Mouse (Mus musculus) lung, embryonic 14.5 days (tissue): ENCODE data around the gene Ccna1. TPM values are rescaled to one million over a fixed set of nuclear protein-coding genes. Genes with fewer than 3 reads are reported as not detected.

Experiments
- ATAC-seq: fragments of 200-750 bp; cut with Nextera tagmentation; 2 replicates; pipeline ENCODE4 v1.8.0; 2017; ENCODE audit warnings: mild to moderate bottlenecking, moderate TSS enrichment, moderate library complexity; ENCODE audit not compliant: insufficient read depth
- DNase-seq: peaks from one replicate; pipeline ENCODE4 v3.0.0-alpha.2; 2015
- H3K27ac ChIP-seq: fragments of 300-500 bp; sonication (generic); 2 replicates; pipeline ENCODE4 v1.5.1; 2014; ENCODE audit warnings: low read depth, mild to moderate bottlenecking, moderate library complexity
- H3K27me3 ChIP-seq: fragments of 300-500 bp; sonication (generic); 2 replicates; pipeline ENCODE4 v1.6.1; 2014; ENCODE audit warnings: low read length, control low read depth; ENCODE audit not compliant: insufficient read depth
- H3K36me3 ChIP-seq: fragments of 300-500 bp; sonication (generic); 2 replicates; pipeline ENCODE4 v1.6.1; 2014; ENCODE audit warnings: control low read depth; ENCODE audit not compliant: insufficient read depth
- H3K4me1 ChIP-seq: fragments of 300-500 bp; sonication (generic); 2 replicates; pipeline ENCODE4 v1.6.1; 2014; ENCODE audit warnings: antibody characterized with exemption, control low read depth; ENCODE audit not compliant: insufficient read depth
- H3K4me2 ChIP-seq: fragments of 300-500 bp; sonication (generic); 2 replicates; pipeline ENCODE4 v1.6.1; 2014; ENCODE audit warnings: mild to moderate bottlenecking
- H3K4me3 ChIP-seq: fragments of 300-500 bp; sonication (generic); 2 replicates; pipeline ENCODE4 v1.5.1; 2014; ENCODE audit warnings: low read depth, low read length
- H3K9ac ChIP-seq: fragments of 300-500 bp; sonication (generic); 2 replicates; pipeline ENCODE4 v1.6.1; 2014
- H3K9me3 ChIP-seq: fragments of 300-500 bp; sonication (generic); 2 replicates; pipeline ENCODE4 v1.6.1; 2016; ENCODE audit warnings: low read depth, low read length, control low read depth
- CTCF ChIP-seq: IDR thresholded peaks from 2 replicates; pipeline ENCODE4 v1.5.1; 2016; ENCODE audit warnings: antibody characterized with exemption, low read depth
- WGBS: fragments of 180-500 bp; shearing (Covaris S2); extraction: QIAGEN DNeasy Blood & Tissue Kit; methylation state at CpG from one replicate; pipeline ENCODE4 v1.1.7; 2014; 5-methylcytosine and 5-hydroxymethylcytosine counted together
- polyA plus RNA-seq: library from polyadenylated mRNA; unstranded; fragments of >200 nt; fragmentation: Nextera tagmentation; extraction: Ambion mirVana; gene quantifications from 2 replicates; pipeline ENCODE4 v1.2.1, GENCODE M21; 2014

Gene Ccna1
- polyA plus RNA-seq, 1 experiment from 2014 or later, result 1.5 TPM

DNA sequence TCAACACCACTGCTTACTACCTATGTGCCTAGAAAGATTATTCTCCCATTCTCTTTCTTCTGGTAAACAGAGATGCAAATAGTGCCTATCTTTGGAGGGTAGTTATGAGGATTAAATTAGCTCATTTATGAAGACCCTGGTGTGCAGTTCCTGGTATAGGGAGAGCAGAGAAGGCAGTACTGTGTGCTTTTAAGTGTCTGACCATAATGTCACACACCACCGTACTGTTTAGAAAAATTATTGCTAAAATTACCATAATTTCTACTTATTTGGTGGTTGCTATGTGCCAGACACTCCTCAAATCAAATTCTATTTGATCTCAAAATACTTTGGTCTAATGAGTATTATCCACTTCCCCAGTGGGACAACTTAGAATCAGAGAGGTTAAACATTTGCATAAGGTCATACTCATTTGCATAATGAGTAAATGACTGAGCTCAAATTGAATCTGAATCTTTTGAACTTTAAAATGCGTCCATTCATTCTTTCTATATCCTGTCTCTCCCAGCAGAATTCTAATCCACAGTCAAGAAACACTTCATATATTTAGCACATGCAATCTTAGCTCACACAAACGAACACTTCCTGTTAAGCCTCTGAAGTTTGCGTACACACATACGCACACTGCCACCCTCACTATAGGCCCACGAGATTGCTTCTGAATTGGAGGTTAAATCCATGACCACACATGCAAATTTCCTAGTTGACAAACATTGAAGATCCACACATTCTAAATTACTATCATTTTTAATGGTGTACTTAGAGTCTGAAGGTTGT lies 46.1 kb downstream of the Ccna1 start:
- no peaks in the 10 kb centered on the region for H3K4me1 ChIP-seq
- H3K27ac ChIP-seq, result no peak overlapping the region
- H3K27me3 ChIP-seq, result no peaks in the 10 kb centered on the region
- H3K4me3 ChIP-seq, result no peak overlapping the region
- no peak for ATAC-seq
- H3K9ac ChIP-seq, result no peak overlapping the region
- WGBS, result 44% methylated on average over 6 of the region's 6 CpGs
- no peak overlapping the region for H3K4me2 ChIP-seq
- TF ChIP-seq CTCF, result no peak
- H3K9me3 ChIP-seq, result no peaks in the 10 kb centered on the region
- H3K36me3 ChIP-seq, result no peaks in the 10 kb centered on the region
- DNase-seq, result no peak

DNA sequence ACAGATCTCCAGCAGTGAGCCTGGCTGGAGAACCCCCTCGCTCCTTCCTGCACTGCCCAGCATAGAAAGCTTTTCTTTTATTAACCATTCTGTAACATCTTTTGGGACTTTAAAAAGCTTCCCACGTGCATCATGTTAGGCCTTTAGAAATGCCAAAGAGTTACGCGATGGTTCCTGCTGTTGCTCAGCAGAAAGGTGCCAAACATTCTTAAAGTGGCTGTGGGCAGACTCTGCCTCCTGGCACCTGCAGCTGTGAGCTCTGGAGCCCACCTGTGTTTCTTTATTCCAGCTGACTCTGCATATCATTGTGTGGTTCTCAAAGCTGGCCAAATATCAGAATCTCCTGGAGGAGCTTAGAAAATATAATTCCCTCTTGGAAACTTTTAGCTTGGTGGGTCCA lies 51.3 kb downstream of the Ccna1 start:
- Histone ChIP-seq H3K4me1 (peaks cover 3% of the 10 kb centered on the region; the same call in 1 of the 2 replicates), H3K4me2 (no peak overlapping the region), H3K9me3 (no peaks in the 10 kb centered on the region), H3K9ac (no peak overlapping the region), H3K27ac (no peak overlapping the region), H3K36me3 (no peaks in the 10 kb centered on the region), H3K4me3 (no peak overlapping the region), H3K27me3 (no peaks in the 10 kb centered on the region)
- DNase-seq (no peak), ATAC-seq (no peak)
- TF ChIP-seq CTCF, result no peak
- 72% methylated on average over 4 of the region's 4 CpGs for WGBS

DNA sequence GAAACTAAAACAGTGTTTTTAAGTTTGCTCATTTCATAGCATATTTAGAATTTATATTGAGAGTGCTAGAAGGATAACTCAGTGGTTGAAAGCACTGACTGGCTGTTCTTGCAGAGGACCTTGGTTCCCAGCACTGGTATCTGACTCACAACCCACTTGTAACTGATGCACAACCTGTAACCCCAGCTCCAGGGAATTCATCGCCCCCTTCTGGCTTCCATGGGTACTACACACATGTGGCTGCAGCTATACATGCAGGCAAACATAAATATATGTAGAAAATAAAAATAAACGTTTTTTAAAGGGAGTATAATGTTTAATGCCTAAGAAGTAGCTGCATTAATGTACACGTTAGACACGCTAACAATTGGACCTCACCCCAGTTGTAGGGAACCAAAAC lies 53.6 kb downstream of the Ccna1 start:
- H3K4me2 ChIP-seq, result no peak overlapping the region
- WGBS, result 59% methylated on average over 4 of the region's 4 CpGs
- peak; percentile 44 for TF ChIP-seq CTCF
- no peak overlapping the region for H3K27ac ChIP-seq
- H3K27me3 ChIP-seq, result no peaks in the 10 kb centered on the region
- H3K4me3 ChIP-seq, result no peak overlapping the region
- no peak overlapping the region for H3K9ac ChIP-seq
- ATAC-seq (no peak), DNase-seq (no peak)
- H3K9me3 ChIP-seq, result no peaks in the 10 kb centered on the region
- H3K36me3 ChIP-seq, result no peaks in the 10 kb centered on the region
- H3K4me1 ChIP-seq, result peaks cover 3% of the 10 kb centered on the region; the same call in 1 of the 2 replicates

Other genes starting within 250 kb of the Ccna1 start
- 34.4 and 35.6 TPM in 2 replicates for gene Rfxap, start 247.7 kb downstream of the Ccna1 start, polyA plus RNA-seq
- gene Sertm1, start 139.6 kb downstream of the Ccna1 start, polyA plus RNA-seq, result 0.09 TPM in 1 of 2 replicates, not detected in the other
- gene Spg20, start 56.6 kb upstream of the Ccna1 start, polyA plus RNA-seq, result 45.9 and 46.9 TPM in 2 replicates
- gene Ccdc169, start 81.8 kb upstream of the Ccna1 start, polyA plus RNA-seq, result 0.07 TPM in 1 of 2 replicates, not detected in the other
- not detected in 2 replicates for gene Sohlh2, start 126.5 kb upstream of the Ccna1 start, polyA plus RNA-seq
- gene Dclk1, start 186.9 kb upstream of the Ccna1 start, polyA plus RNA-seq, result 9.1 and 11.3 TPM in 2 replicates